Mouse (Mus musculus) lung, adult 2 months (tissue): ENCODE measurements around the gene Abhd16b.

ENCODE experiments used
- CTCF ChIP-seq: fragments of 200-500 bp; IDR thresholded peaks from 2 replicates; pipeline ENCODE4 v1.5.1; 2011; ENCODE audit warnings: mild to moderate bottlenecking, low read length, control low read depth; ENCODE audit not compliant: insufficient read depth
- POLR2A ChIP-seq: fragments of 200-500 bp; IDR thresholded peaks from 2 replicates; pipeline ENCODE4 v1.6.1; 2011; ENCODE audit warnings: low read depth, mild to moderate bottlenecking, control low read depth, low read length, borderline replicate concordance; ENCODE audit errors: extremely low read depth

DNA sequence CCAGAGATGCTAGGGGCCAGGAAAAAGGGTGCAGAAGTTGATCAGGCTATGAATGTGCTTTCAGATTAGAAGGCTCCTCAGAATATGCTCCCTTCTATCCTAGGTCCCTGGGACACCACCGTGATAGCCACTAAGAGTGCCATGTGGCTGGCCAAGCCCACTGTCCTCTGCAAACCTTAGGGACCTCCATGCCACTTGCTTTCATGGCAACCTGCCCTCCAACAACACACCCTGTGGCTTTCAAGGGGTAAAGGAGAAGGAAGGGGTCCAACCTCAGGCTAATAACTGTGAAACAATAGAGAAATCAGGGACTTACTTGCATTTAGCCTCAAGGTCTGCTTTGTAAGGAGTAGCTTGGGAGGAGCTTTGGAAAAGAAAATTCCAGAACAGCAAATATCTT is 30.4 kb upstream of the Abhd16b start:
- TF ChIP-seq CTCF (no peak), POLR2A (no peak)
